Mouse (Mus musculus): ENCODE results near the gene Tk1. TPM values are rescaled to one million over a fixed set of nuclear protein-coding genes. Genes with fewer than 3 reads are reported as not detected.

Tk1 gene
- polyA plus RNA-seq, 1 experiment from 2014 or later = 22.9 TPM

GRCm38 (mm10) chr11:117858392-117858791 is 32.5 kb upstream of the Tk1 start:
- no peak for ATAC-seq (ENCODE audit: low FRiP score, low read depth)
- H3K36me3 ChIP-seq = no peaks in the 10 kb centered on the region
- H3K27me3 ChIP-seq = peaks cover 26% of the 10 kb centered on the region
- 34% methylated on average over 3 of the region's 3 CpGs for WGBS
- no peaks in the 10 kb centered on the region for H3K9me3 ChIP-seq
- no peak overlapping the region for H3K9ac ChIP-seq
- no peak overlapping the region for H3K4me3 ChIP-seq
- H3K27ac ChIP-seq (replicated peaks) = no peak overlapping the region
- peaks cover 8% of the 10 kb centered on the region; the same call in 1 of the 2 replicates for H3K4me1 ChIP-seq (replicated peaks)
- no peak overlapping the region for H3K4me2 ChIP-seq

DNA sequence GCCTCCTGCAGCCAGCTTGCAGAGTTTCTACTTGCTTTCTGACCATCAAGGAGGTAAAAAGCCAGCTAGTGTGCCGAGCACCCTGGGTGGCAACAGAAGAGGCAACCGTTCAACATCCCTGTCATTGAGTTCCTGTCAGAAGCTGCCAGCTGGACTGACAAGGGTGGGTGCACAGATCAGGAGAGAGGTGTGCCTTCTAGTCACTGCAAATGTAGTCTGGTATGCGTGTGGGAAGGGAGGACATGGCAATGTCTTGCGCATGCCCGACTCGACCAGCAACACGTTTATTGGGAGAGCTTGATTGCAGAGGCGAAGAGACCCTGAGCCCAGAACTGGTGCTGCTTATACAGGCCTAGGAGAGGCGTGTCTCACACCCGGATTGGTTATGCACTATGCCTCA is 31.6 kb upstream of the Tk1 start:
- no peaks in the 10 kb centered on the region for H3K36me3 ChIP-seq
- no peak overlapping the region for H3K9ac ChIP-seq
- H3K9me3 ChIP-seq = no peaks in the 10 kb centered on the region
- no peak for ATAC-seq (ENCODE audit: low FRiP score, low read depth)
- no peak overlapping the region for H3K27ac ChIP-seq (replicated peaks)
- 96% methylated on average over 10 of the region's 10 CpGs for WGBS
- peaks cover 8% of the 10 kb centered on the region; the same call in 1 of the 2 replicates for H3K4me1 ChIP-seq (replicated peaks)
- H3K4me3 ChIP-seq = no peak overlapping the region
- H3K4me2 ChIP-seq = no peak overlapping the region
- H3K27me3 ChIP-seq = peaks cover 26% of the 10 kb centered on the region

- Histone ChIP-seq H3K9ac (no peak overlapping the region), H3K27ac (replicated peaks) (no peak overlapping the region), H3K27me3 (peaks cover 18% of the 10 kb centered on the region), H3K4me1 (replicated peaks) (peaks cover 8% of the 10 kb centered on the region; the same call in 1 of the 2 replicates), H3K4me2 (no peak overlapping the region), H3K36me3 (no peaks in the 10 kb centered on the region), H3K9me3 (no peaks in the 10 kb centered on the region), H3K4me3 (no peak overlapping the region)
- ATAC-seq (ENCODE audit: low FRiP score, low read depth) = no peak
- 85% methylated on average over 1 of the region's 1 CpGs for WGBS
Measured at GRCm38 (mm10) chr11:117855975-117856374, 30.1 kb upstream of the Tk1 start.

- Histone ChIP-seq H3K9ac (no peak overlapping the region), H3K9me3 (no peaks in the 10 kb centered on the region), H3K27ac (replicated peaks) (no peak overlapping the region), H3K36me3 (no peaks in the 10 kb centered on the region), H3K4me2 (no peak overlapping the region), H3K27me3 (peaks cover 12% of the 10 kb centered on the region), H3K4me3 (no peak overlapping the region), H3K4me1 (replicated peaks) (peaks cover 4% of the 10 kb centered on the region; the same call in 1 of the 2 replicates)
- no peak for ATAC-seq (ENCODE audit: low FRiP score, low read depth)
- WGBS = 93% methylated on average over 5 of the region's 5 CpGs
Measured at GRCm38 (mm10) chr11:117855360-117855759, 29.5 kb upstream of the Tk1 start.

DNA sequence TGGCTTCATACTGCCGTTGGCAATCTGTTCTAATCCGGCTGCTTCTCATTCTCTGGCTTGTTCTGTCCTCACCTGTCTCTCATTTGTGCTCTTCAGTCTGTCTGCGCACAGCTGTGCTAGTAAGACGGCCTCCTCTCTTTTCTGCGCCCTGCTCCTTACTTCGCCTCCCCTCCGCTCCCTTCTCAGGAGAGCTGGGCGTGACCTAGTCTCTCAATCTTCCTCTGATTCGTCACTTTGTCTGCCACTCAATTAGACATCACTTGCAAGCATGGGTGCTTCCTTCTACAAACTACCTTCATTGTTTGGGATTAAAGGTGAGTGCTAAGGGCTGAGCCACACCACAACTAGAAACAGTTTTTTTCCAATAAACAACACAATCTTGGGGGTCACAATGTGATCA is 28.3 kb upstream of the Tk1 start:
- WGBS = 94% methylated on average over 9 of the region's 9 CpGs
- no peak for ATAC-seq (ENCODE audit: low FRiP score, low read depth)

DNA sequence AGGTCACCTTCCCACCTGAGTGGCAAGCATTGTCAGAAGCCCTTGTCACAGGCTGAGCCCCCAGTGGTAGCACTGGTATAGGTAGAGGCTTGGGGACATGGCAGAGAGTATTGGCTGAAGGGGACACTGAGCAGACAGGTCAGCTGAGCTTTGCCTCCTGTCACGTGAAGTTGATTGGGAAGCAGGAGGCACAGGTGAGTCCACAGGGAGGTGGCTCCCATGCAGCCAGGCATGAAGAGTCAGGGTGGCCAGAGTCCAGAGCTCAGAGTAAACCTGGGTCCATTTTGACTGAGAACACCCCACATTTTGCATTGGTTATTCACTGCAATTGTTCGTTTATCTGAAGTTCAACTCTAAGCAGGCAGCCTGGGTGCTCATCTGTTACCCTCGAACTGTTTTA is 27.0 kb upstream of the Tk1 start:
- no peak for ATAC-seq (ENCODE audit: low FRiP score, low read depth)
- Histone ChIP-seq H3K9me3 (no peaks in the 10 kb centered on the region), H3K27me3 (no peaks in the 10 kb centered on the region), H3K4me2 (no peak overlapping the region), H3K9ac (no peak overlapping the region), H3K4me1 (replicated peaks) (peaks cover 16% of the 10 kb centered on the region), H3K36me3 (no peaks in the 10 kb centered on the region), H3K27ac (replicated peaks) (no peak overlapping the region), H3K4me3 (no peak overlapping the region)
- 94% methylated on average over 3 of the region's 3 CpGs for WGBS

More for the DNA sequence above, 28.3 kb upstream of the Tk1 start:
- H3K27me3 ChIP-seq = peaks cover 3% of the 10 kb centered on the region; the same call in 1 of the 2 replicates
- no peak overlapping the region for H3K27ac ChIP-seq (replicated peaks)
- H3K4me1 ChIP-seq (replicated peaks) = peaks cover 8% of the 10 kb centered on the region
- no peaks in the 10 kb centered on the region for H3K36me3 ChIP-seq
- H3K9me3 ChIP-seq = no peaks in the 10 kb centered on the region
- no peak overlapping the region for H3K4me2 ChIP-seq
- H3K4me3 ChIP-seq = no peak overlapping the region
- no peak overlapping the region for H3K9ac ChIP-seq

- Histone ChIP-seq H3K4me3 (peak within 1 kb of the TSS; percentile 78), H3K4me2 (peak within 1 kb of the TSS; percentile 79), H3K9me3 (no peaks in the 10 kb centered on the region), H3K27me3 (no peaks in the 10 kb centered on the region), H3K36me3 (no peaks in the 10 kb centered on the region), H3K27ac (replicated peaks) (peak within 1 kb of the TSS; percentile 98), H3K4me1 (replicated peaks) (peaks cover 18% of the 10 kb centered on the region), H3K9ac (peak within 1 kb of the TSS; percentile 87)
- peak; percentile 95 for ATAC-seq (ENCODE audit: low FRiP score, low read depth)
- under 1% methylated on average over 51 of the region's 51 CpGs for WGBS
Measured at GRCm38 (mm10) chr11:117848985-117849671, 23.2 kb upstream of the Tk1 start, which contains the start of gene Birc5. TSS of gene Birc5 (plus strand) at chr11:117849251.

DNA sequence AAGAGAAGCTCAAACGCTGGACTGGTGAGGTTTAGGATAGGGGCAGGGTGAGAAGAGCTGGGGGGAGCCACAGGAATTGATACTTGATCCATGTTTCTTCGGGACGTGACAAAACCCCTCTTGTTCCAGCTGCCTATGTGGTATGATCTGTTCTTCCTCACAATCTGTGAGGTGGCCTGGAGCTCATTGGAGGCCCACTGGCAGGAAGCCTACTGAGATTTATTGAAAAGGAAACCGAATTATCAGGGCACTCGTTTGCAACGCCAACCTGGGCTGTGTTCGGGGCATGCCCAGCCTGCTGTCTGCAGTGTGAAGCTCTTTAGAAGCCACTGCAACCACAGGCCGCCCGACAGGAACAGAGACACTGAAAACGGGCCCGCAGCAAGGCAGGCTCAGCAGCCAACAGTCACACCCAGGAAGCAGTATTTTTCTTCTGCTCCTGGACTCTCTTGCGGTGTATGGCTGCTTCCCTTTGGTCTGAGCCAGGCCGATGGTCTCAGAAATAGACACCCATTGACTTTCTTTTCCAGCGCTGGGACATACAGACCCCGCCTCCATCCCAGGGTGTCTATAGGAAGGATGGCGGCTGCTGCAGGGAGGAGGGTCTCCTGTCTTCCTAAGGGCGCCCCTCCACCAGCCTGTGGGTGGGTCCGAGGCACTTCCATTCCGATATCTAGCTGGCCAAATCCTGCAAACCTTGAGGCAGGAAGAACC is 22.5 kb upstream of the Tk1 start:
- peaks cover 18% of the 10 kb centered on the region for H3K4me1 ChIP-seq (replicated peaks)
- H3K4me2 ChIP-seq = peak overlapping the region; percentile 79
- H3K36me3 ChIP-seq = no peaks in the 10 kb centered on the region
- peak overlapping the region; percentile 87 for H3K9ac ChIP-seq
- ATAC-seq (ENCODE audit: low FRiP score, low read depth) = peak; percentile 90
- H3K27me3 ChIP-seq = no peaks in the 10 kb centered on the region
- WGBS = 13% methylated on average over 19 of the region's 19 CpGs
- peak overlapping the region; percentile 98 for H3K27ac ChIP-seq (replicated peaks)
- H3K4me3 ChIP-seq = peak overlapping the region; percentile 78
- H3K9me3 ChIP-seq = no peaks in the 10 kb centered on the region

DNA sequence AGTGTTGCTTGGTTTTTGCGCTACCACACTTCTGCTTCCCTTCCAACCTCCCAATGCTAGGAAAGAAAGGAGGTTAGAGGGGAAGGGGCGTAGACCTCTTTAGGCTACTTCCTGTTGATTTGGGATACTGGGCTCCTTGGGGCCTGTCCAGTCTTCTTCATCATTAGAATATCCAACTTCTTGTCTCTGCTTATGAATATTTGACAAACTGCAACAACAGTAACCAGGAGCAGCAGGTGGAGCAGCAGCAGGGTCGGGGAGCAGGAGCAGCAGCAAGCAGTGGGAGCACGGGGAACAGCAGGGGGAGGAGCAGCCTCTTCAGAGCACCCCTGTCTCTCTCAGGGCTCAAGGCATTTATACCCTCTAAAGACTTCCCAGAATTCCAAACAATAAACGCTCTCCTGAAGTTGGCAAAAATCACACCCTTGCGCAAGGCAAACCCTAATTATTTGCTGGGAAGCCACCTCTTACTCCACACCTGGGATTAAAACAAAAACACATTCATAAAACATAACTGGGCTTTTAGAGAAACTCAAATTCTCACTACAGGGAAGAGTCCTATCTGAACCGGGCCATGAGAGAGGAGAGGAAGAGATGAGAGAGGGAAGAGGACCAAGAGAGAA is 21.8 kb upstream of the Tk1 start:
- ATAC-seq (ENCODE audit: low FRiP score, low read depth) = no peak
- WGBS = 83% methylated on average over 7 of the region's 7 CpGs
- Histone ChIP-seq H3K27ac (replicated peaks) (peak overlapping the region; percentile 98), H3K4me1 (replicated peaks) (peaks cover 18% of the 10 kb centered on the region), H3K9me3 (no peaks in the 10 kb centered on the region), H3K9ac (peak overlapping the region; percentile 87), H3K27me3 (no peaks in the 10 kb centered on the region), H3K4me3 (no peak overlapping the region), H3K36me3 (no peaks in the 10 kb centered on the region), H3K4me2 (peak overlapping the region; percentile 79)

- 49% methylated on average over 5 of the region's 5 CpGs for WGBS
- no peak for ATAC-seq (ENCODE audit: low FRiP score, low read depth)
- Histone ChIP-seq H3K9ac (no peak overlapping the region), H3K27me3 (no peaks in the 10 kb centered on the region), H3K27ac (replicated peaks) (no peak overlapping the region), H3K4me3 (no peak overlapping the region), H3K4me2 (no peak overlapping the region), H3K9me3 (no peaks in the 10 kb centered on the region), H3K4me1 (replicated peaks) (peaks cover 18% of the 10 kb centered on the region), H3K36me3 (no peaks in the 10 kb centered on the region)
Measured at GRCm38 (mm10) chr11:117846640-117847039, 20.7 kb upstream of the Tk1 start.

DNA sequence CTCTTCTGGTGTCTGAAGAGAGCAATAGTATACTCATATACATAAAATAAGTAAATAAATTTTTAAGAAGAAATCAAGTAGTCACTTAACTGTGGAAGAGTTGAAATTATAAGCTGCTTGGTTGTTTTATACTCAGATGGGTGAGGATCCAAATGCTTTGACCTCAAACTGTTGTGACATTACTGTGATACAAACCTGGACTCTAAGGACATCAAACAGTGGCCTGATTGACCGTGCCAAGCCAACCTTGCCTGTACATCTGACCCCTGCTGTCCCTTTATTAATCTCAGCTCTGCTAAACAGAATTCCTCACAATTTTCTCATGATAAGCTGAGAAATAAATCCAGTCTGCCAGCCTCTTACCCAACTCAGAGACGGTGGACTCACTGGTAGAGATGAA is 19.8 kb upstream of the Tk1 start:
- Histone ChIP-seq H3K27ac (replicated peaks) (no peak overlapping the region), H3K27me3 (no peaks in the 10 kb centered on the region), H3K36me3 (no peaks in the 10 kb centered on the region), H3K9me3 (no peaks in the 10 kb centered on the region), H3K4me2 (no peak overlapping the region), H3K4me1 (replicated peaks) (peaks cover 18% of the 10 kb centered on the region), H3K9ac (no peak overlapping the region), H3K4me3 (no peak overlapping the region)
- no peak for ATAC-seq (ENCODE audit: low FRiP score, low read depth)
- 83% methylated on average over 2 of the region's 2 CpGs for WGBS

GRCm38 (mm10) chr11:117844997-117845396 is 19.1 kb upstream of the Tk1 start:
- peaks cover 18% of the 10 kb centered on the region for H3K4me1 ChIP-seq (replicated peaks)
- H3K4me3 ChIP-seq = no peak overlapping the region
- no peak overlapping the region for H3K27ac ChIP-seq (replicated peaks)
- 88% methylated on average over 2 of the region's 2 CpGs for WGBS
- no peaks in the 10 kb centered on the region for H3K9me3 ChIP-seq
- ATAC-seq (ENCODE audit: low FRiP score, low read depth) = no peak
- no peaks in the 10 kb centered on the region for H3K27me3 ChIP-seq
- H3K4me2 ChIP-seq = no peak overlapping the region
- H3K9ac ChIP-seq = no peak overlapping the region
- H3K36me3 ChIP-seq = no peaks in the 10 kb centered on the region

Data from hindbrain, embryonic 15.5 days (tissue).